In the genomic region with DNA sequence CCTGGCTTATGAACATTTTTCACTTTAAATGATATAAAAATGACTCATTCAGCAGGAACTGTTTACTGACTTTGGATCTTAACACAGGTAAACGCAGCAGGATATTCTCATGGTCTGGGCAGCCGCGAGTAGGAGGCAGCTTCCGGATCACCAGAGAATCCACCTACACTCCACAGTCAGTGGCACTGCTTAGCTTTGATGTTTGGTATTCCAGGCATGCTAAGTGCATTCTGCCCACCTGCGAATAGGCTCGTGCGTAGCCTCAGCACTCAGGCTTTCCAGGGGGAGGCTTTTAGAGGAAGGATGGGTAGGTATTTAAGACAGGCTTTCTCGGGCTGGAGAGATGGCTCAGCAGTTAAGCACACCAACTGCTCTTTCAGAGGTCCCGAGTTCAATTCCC, we compare ENCODE assay signal across 20 mouse cellular contexts. TPM values are rescaled to one million over a fixed set of nuclear protein-coding genes. Genes with fewer than 3 reads are reported as not detected.
DNase-seq lines count a peak whose midpoint lies in the region; ATAC-seq lines count a peak whose summit lies in the region.
"Had no signal": no experiment of that assay in that cellular context is flagged by ENCODE, and none has a peak within 500 bp of the region (broad histone marks: within the 10 kb centered on the region; RNA-seq: fewer than 3 reads in every experiment).

No protein-coding gene starts in this region.

- 93% methylated on average over 9 of the region's 9 CpGs for WGBS in midbrain, embryonic 11.5 days
- WGBS in midbrain, embryonic 14.5 days: 94% methylated on average over 9 of the region's 9 CpGs
- 54% methylated on average over 9 of the region's 9 CpGs for WGBS in lung, embryonic 16.5 days

- no peak overlapping the region for H3K27ac ChIP-seq in midbrain, embryonic 11.5 days (ENCODE audit: low read depth, low read length)
- no peak overlapping the region for H3K27ac ChIP-seq in midbrain, embryonic 14.5 days (replicated peaks; ENCODE audit: low read depth, low read length)
- peak overlapping the region; percentile 5; the same call in 1 of the 2 replicates for H3K27ac ChIP-seq in lung, embryonic 16.5 days (ENCODE audit: low read length)
- H3K27ac ChIP-seq: heart, adult 2 months; heart, embryonic 15.5 days; kidney, embryonic 15.5 days; limb, embryonic 15.5 days; midbrain, embryonic 12.5 days; stomach, embryonic 15.5 days had no signal

- H3K4me1 ChIP-seq in midbrain, embryonic 11.5 days (ENCODE audit: control insufficient read depth, insufficient read depth, low read length): no peaks in the 10 kb centered on the region
- no peaks in the 10 kb centered on the region for H3K4me1 ChIP-seq in midbrain, embryonic 14.5 days (ENCODE audit: control insufficient read depth, insufficient read depth, low read length)
- H3K4me1 ChIP-seq in lung, embryonic 16.5 days (replicated peaks; ENCODE audit: control insufficient read depth, insufficient read depth, low read length): no peaks in the 10 kb centered on the region
- H3K4me1 ChIP-seq: heart, embryonic 15.5 days; kidney, embryonic 15.5 days; midbrain, embryonic 12.5 days; stomach, embryonic 15.5 days had no signal

- H3K27me3 ChIP-seq in midbrain, embryonic 11.5 days (ENCODE audit: control insufficient read depth, insufficient read depth, low read length): no peaks in the 10 kb centered on the region
- H3K27me3 ChIP-seq in midbrain, embryonic 14.5 days (ENCODE audit: control insufficient read depth, insufficient read depth, low read length): no peaks in the 10 kb centered on the region
- H3K27me3 ChIP-seq in lung, embryonic 16.5 days (ENCODE audit: control insufficient read depth, insufficient read depth, low read depth, low read length): no peaks in the 10 kb centered on the region
- H3K27me3 ChIP-seq: heart, embryonic 15.5 days; kidney, embryonic 15.5 days; limb, embryonic 15.5 days; midbrain, embryonic 12.5 days; stomach, embryonic 15.5 days had no signal

- no peaks in the 10 kb centered on the region for H3K9me3 ChIP-seq in midbrain, embryonic 11.5 days (ENCODE audit: control insufficient read depth, low read length)
- H3K9me3 ChIP-seq in midbrain, embryonic 14.5 days (ENCODE audit: control insufficient read depth, low read length): no peaks in the 10 kb centered on the region
- no peaks in the 10 kb centered on the region for H3K9me3 ChIP-seq in lung, embryonic 16.5 days (ENCODE audit: control insufficient read depth, low read length)
- H3K9me3 ChIP-seq: heart, embryonic 15.5 days; kidney, embryonic 15.5 days; limb, embryonic 15.5 days; midbrain, embryonic 12.5 days; stomach, embryonic 15.5 days had no signal

- peaks cover 17% of the 10 kb centered on the region; the same call in 1 of the 2 replicates for H3K36me3 ChIP-seq in midbrain, embryonic 11.5 days (ENCODE audit: control insufficient read depth, insufficient read depth, low read length)
- H3K36me3 ChIP-seq in midbrain, embryonic 14.5 days (ENCODE audit: control insufficient read depth, insufficient read depth, low read length): peaks cover 45% of the 10 kb centered on the region
- peaks cover 18% of the 10 kb centered on the region for H3K36me3 ChIP-seq in lung, embryonic 16.5 days (ENCODE audit: control insufficient read depth, insufficient read depth, low read length)

- DNase-seq in frontal cortex, postnatal 10 days (ENCODE audit: low spot score in 2 of 2): no peak
- peak; percentile 75 for DNase-seq in midbrain, embryonic 11.5 days (ENCODE audit: low spot score, missing footprints)
- DNase-seq in midbrain, embryonic 14.5 days: no peak
- peak; percentile 52 for DNase-seq in telencephalon, adult 2 months (ENCODE audit: low read depth, low spot score)
- DNase-seq in liver: no peak
- DNase-seq in embryo, embryonic 11 days: no peak
- DNase-seq: cerebellum, adult 11-12 months; cerebellum, postnatal 25 days; heart, adult 2 months had no signal

- ATAC-seq in frontal cortex, adult (ENCODE audit: low TSS enrichment): peak; percentile 92
- ATAC-seq in midbrain, embryonic 11.5 days (ENCODE audit: low FRiP score): no peak
- no peak for ATAC-seq in midbrain, embryonic 14.5 days (ENCODE audit: low FRiP score, low TSS enrichment)
- ATAC-seq in lung, embryonic 16.5 days (ENCODE audit: low read depth): peak; percentile 93
- ATAC-seq: CD4-positive, CD25-positive, alpha-beta regulatory T cell, adult 4 months; forebrain, embryonic 14.5 days had no signal

- no peak overlapping the region for H3K4me2 ChIP-seq in midbrain, embryonic 11.5 days
- no peak overlapping the region for H3K4me2 ChIP-seq in midbrain, embryonic 14.5 days (ENCODE audit: low read length)
- no peak overlapping the region for H3K4me2 ChIP-seq in lung, embryonic 16.5 days (ENCODE audit: low read depth, low read length)
- H3K4me2 ChIP-seq: heart, embryonic 15.5 days; kidney, embryonic 15.5 days; limb, embryonic 15.5 days; midbrain, embryonic 12.5 days; stomach, embryonic 15.5 days had no signal

- H3K9ac ChIP-seq in midbrain, embryonic 11.5 days (ENCODE audit: low read length): no peak overlapping the region
- H3K9ac ChIP-seq in midbrain, embryonic 14.5 days (replicated peaks; ENCODE audit: low read length): no peak overlapping the region
- no peak overlapping the region for H3K9ac ChIP-seq in lung, embryonic 16.5 days (ENCODE audit: low read length)
- H3K9ac ChIP-seq: heart, embryonic 15.5 days; kidney, embryonic 15.5 days; limb, embryonic 15.5 days; midbrain, embryonic 12.5 days; stomach, embryonic 15.5 days had no signal

- no peak overlapping the region for H3K4me3 ChIP-seq in midbrain, embryonic 11.5 days (ENCODE audit: low read depth, low read length)
- no peak overlapping the region for H3K4me3 ChIP-seq in midbrain, embryonic 14.5 days (replicated peaks; ENCODE audit: low read depth, low read length)
- H3K4me3 ChIP-seq in lung, embryonic 16.5 days (ENCODE audit: low read length): no peak overlapping the region
- H3K4me3 ChIP-seq: erythroblast, embryonic 14.5 days; heart, adult 2 months; heart, embryonic 15.5 days; kidney, embryonic 15.5 days; limb, embryonic 15.5 days; midbrain, embryonic 12.5 days; stomach, embryonic 15.5 days had no signal

RNA-seq across cellular contexts. Expression of a gene that starts 27.8 kb away (rescaled TPM):
- polyA plus RNA-seq in midbrain, embryonic 11.5 days (2014; fragmentation: Nextera tagmentation; extraction: Ambion mirVana): 113 and 119 TPM in 2 replicates
- 13.1 and 31.3 TPM in 2 replicates for polyA plus RNA-seq in midbrain, embryonic 14.5 days (2014; fragmentation: Nextera tagmentation; extraction: Ambion mirVana)
- 43.3 and 43.8 TPM in 2 replicates for polyA plus RNA-seq in lung, embryonic 16.5 days (2015; fragmentation: Nextera tagmentation; extraction: Ambion mirVana)

RNA-seq across cellular contexts. Expression of a gene that starts 40.6 kb away (rescaled TPM):
- 64.0 and 76.2 TPM in 2 replicates for polyA plus RNA-seq in midbrain, embryonic 11.5 days (2014; fragmentation: Nextera tagmentation; extraction: Ambion mirVana)
- polyA plus RNA-seq in midbrain, embryonic 14.5 days (2014; fragmentation: Nextera tagmentation; extraction: Ambion mirVana): 36.2 and 49.1 TPM in 2 replicates
- 84.4 and 91.7 TPM in 2 replicates for polyA plus RNA-seq in lung, embryonic 16.5 days (2015; fragmentation: Nextera tagmentation; extraction: Ambion mirVana)

RNA-seq across cellular contexts. Expression of a gene that starts 45.1 kb away (rescaled TPM):
- not detected in 2 replicates for polyA plus RNA-seq in midbrain, embryonic 11.5 days (2014; fragmentation: Nextera tagmentation; extraction: Ambion mirVana)
- polyA plus RNA-seq in midbrain, embryonic 14.5 days (2014; fragmentation: Nextera tagmentation; extraction: Ambion mirVana): not detected in 2 replicates
- polyA plus RNA-seq in lung, embryonic 16.5 days (2015; fragmentation: Nextera tagmentation; extraction: Ambion mirVana): not detected in 2 replicates
- polyA plus RNA-seq: CD4-positive, CD25-positive, alpha-beta regulatory T cell, adult 4 months; forebrain, embryonic 14.5 days; heart, embryonic 15.5 days; neural tube, embryonic 14.5 days had no signal

Comparison
In these comparisons a context has a peak if more than half of its experiments do, and no peak if none do; other contexts are left out.
1. DNase-seq: peak in midbrain, embryonic 11.5 days (single experiment) and telencephalon, adult 2 months (single experiment); none in frontal cortex, postnatal 10 days (0 of 2), midbrain, embryonic 14.5 days (single experiment), liver (single experiment) and embryo, embryonic 11 days (single experiment).
2. ATAC-seq: peak in frontal cortex, adult (single experiment) and lung, embryonic 16.5 days (single experiment); none in midbrain, embryonic 11.5 days (single experiment) and midbrain, embryonic 14.5 days (single experiment).